Mouse (Mus musculus) G1E (cell line): ENCODE data around the gene Olfr993. TPM values are rescaled to one million over a fixed set of nuclear protein-coding genes. Genes with fewer than 3 reads are reported as not detected.

Source experiments
- ATAC-seq: 2 replicates; pipeline ENCODE4 v1.8.0; 2016; ENCODE audit warnings: mild to moderate bottlenecking; ENCODE audit not compliant: insufficient number of reproducible peaks, poor library complexity, low FRiP score, severe bottlenecking; ENCODE audit errors: extremely low read depth
- DNase-seq: peaks from one replicate; pipeline ENCODE4 v3.0.0; 2012; ENCODE audit warnings: low spot score
- H3K27me3 ChIP-seq: 2 replicates; pipeline ENCODE4 v1.6.1; 2012; ENCODE audit warnings: mild to moderate bottlenecking, low read length, inconsistent platforms; ENCODE audit not compliant: insufficient read depth
- H3K36me3 ChIP-seq: replicated peaks from 2 replicates; pipeline ENCODE3; 2012; ENCODE audit warnings: mild to moderate bottlenecking, inconsistent platforms
- H3K4me1 ChIP-seq: 2 replicates; pipeline ENCODE4 v1.6.1; 2012; ENCODE audit warnings: low read depth, low read length, inconsistent platforms, mixed read lengths; ENCODE audit not compliant: insufficient read depth
- H3K4me3 ChIP-seq: 2 replicates; pipeline ENCODE4 v1.5.1; 2012; ENCODE audit warnings: low read depth, mild to moderate bottlenecking, inconsistent platforms, low read length, moderate library complexity, mixed read lengths
- H3K9me3 ChIP-seq: replicated peaks from 2 replicates; pipeline ENCODE4 v1.6.1; 2012; ENCODE audit warnings: inconsistent platforms
- CTCF ChIP-seq: IDR thresholded peaks from 2 replicates; pipeline ENCODE4 v1.5.1; 2012; ENCODE audit warnings: low read depth, low read length, inconsistent platforms, mixed read lengths
- GATA1 ChIP-seq: IDR thresholded peaks from 2 replicates; pipeline ENCODE4 v1.6.1; 2012; ENCODE audit warnings: borderline replicate concordance, low read length, inconsistent platforms, mixed read lengths
- GATA2 ChIP-seq: IDR thresholded peaks from 2 replicates; pipeline ENCODE4 v1.6.1; 2012; ENCODE audit warnings: low read depth, low read length, inconsistent platforms, borderline replicate concordance
- POLR2AphosphoS5 ChIP-seq: IDR thresholded peaks from 2 replicates; pipeline ENCODE4 v1.6.1; 2012; ENCODE audit warnings: low read depth, low read length, inconsistent platforms; ENCODE audit not compliant: insufficient replicate concordance
- TAL1 ChIP-seq: conservative IDR thresholded peaks from 2 replicates; pipeline ENCODE4 v1.6.1; 2012; ENCODE audit warnings: low read depth, low read length, inconsistent platforms, mixed read lengths
- polyA plus RNA-seq: library from polyadenylated mRNA; stranded (reverse); fragments of >175 nt; gene quantifications from 2 replicates; pipeline ENCODE4 v1.2.3, GENCODE M21; 2012
- total RNA-seq, 2 experiments: library from RNA; stranded (forward) in 1 of 2; stranded (reverse) in 1 of 2; fragments of 200-1000 nt in 1 of 2; fragments of >200 nt in 1 of 2; fragmentation: Nextera tagmentation in 1 of 2; gene quantifications; 2 replicates each; pipeline ENCODE4 v1.2.3; 2014 to 2017

The Olfr993 gene
- total RNA-seq (2014; fragmentation: Nextera tagmentation) (not detected in 2 replicates), total RNA-seq (2017) (not detected in 2 replicates), polyA plus RNA-seq (not detected in 2 replicates)

DNA sequence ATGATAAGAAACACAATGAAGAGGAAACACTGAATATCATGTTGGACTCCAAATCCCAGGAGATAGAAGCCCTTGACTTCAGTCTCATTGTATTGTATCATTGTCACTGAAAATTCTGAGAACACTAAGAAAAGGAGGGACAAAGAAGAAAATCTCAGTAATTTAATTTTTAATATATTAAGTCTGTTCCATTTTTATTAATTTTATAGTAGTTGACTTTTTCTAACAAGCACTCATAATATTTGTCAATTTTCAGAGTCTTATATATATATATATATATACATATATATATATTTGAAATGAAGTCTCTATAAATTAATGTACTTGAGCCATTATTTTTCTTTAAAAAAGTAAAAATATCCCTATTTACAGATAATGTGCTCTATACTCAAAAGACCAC is at the start of gene Olfr993:
Gene Olfr993 (minus strand): TSS at position 101 of the 400 bp plus-strand sequence.
- Histone ChIP-seq H3K36me3 (no peaks in the 10 kb centered on the region), H3K4me3 (no peak within 1 kb of the TSS), H3K9me3 (no peaks in the 10 kb centered on the region), H3K27me3 (no peaks in the 10 kb centered on the region), H3K4me1 (no peaks in the 10 kb centered on the region)
- no peak for TF ChIP-seq TAL1
- no peak for TF ChIP-seq GATA1
- TF ChIP-seq GATA2, result no peak
- TF ChIP-seq POLR2AphosphoS5, result no peak
- TF ChIP-seq CTCF, result no peak
- no peak for ATAC-seq
- no peak for DNase-seq

DNA sequence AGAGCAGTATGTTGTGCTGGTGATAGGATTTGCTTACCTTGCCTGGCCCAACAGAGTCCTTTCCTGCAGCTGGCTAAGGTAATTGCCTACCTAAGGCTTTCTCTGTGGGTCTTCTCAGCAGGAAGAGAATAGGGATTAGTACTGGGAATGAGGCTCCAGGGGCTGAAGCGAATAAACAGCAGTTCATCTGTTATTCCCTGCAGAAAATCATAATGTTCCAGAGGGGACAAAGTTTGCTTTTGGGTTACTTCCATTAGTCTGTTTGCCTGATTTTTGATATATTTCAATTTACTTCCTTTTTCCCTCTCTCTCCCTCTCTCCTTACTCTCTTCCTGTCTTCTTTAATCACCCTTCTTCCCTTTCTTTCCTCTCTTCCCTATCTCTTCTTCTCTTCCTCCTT is 28.9 kb upstream of the Olfr993 start, which contains the start of gene Olfr995:
Gene Olfr995 (minus strand): TSS at position 101 of the 400 bp plus-strand sequence.
- DNase-seq (no peak), ATAC-seq (no peak)
- H3K9me3 ChIP-seq, result no peaks in the 10 kb centered on the region
- H3K36me3 ChIP-seq, result no peaks in the 10 kb centered on the region
- H3K4me3 ChIP-seq, result no peak within 1 kb of the TSS
- no peak for TF ChIP-seq GATA2
- TF ChIP-seq CTCF, result no peak
- no peak for TF ChIP-seq GATA1
- no peak for TF ChIP-seq TAL1
- TF ChIP-seq POLR2AphosphoS5, result no peak
- H3K4me1 ChIP-seq, result no peaks in the 10 kb centered on the region
- no peaks in the 10 kb centered on the region for H3K27me3 ChIP-seq

DNA sequence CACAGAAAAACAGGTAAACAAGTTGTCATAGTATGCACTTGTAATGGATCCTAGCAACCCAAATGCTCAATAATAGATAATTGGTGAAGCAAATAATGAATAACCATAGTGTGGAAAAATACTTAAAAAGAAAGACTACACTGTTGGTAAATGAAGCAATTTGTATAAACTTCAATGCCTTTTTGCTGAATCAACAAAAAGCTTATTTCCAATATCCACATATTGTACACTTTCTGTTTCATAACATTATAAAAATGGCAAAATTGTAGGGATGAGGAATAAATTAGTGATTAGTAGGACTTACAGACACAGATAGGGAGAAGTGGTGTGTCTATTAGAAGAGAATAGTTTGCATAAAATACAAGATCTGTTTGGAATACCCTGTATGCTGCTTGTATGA is 27.9 kb upstream of the Olfr993 start:
- no peaks in the 10 kb centered on the region for H3K27me3 ChIP-seq
- ATAC-seq (no peak), DNase-seq (no peak)
- H3K36me3 ChIP-seq, result no peaks in the 10 kb centered on the region
- TF ChIP-seq TAL1, result no peak
- no peaks in the 10 kb centered on the region for H3K4me1 ChIP-seq
- H3K4me3 ChIP-seq, result no peak overlapping the region
- no peaks in the 10 kb centered on the region for H3K9me3 ChIP-seq

DNA sequence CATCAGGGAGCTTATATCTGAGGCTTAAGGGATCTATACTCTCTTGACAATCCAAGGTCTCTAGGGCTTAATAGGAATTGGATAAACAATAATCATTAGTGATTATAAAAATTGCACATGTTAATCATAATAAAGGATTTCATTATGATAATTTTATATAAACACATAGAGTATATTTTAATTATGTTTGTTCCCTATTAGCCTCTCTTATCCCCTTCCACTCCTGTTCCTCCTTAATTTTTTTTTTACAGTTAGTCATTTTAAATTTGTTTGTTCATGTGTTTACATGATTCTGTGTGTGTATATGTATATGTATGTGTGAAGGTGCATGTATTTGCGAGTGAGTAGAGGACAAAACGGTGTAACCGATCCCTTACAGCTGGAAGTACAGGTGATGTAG is 21.7 kb upstream of the Olfr993 start, which contains the start of gene Olfr994:
Gene Olfr994 (minus strand): TSS at position 101 of the 400 bp plus-strand sequence.
- H3K36me3 ChIP-seq, result no peaks in the 10 kb centered on the region
- H3K9me3 ChIP-seq, result no peaks in the 10 kb centered on the region
- no peak for ATAC-seq
- TF ChIP-seq GATA1 (no peak), TAL1 (no peak), CTCF (no peak), POLR2AphosphoS5 (no peak), GATA2 (no peak)
- no peaks in the 10 kb centered on the region for H3K4me1 ChIP-seq
- H3K4me3 ChIP-seq, result no peak within 1 kb of the TSS
- H3K27me3 ChIP-seq, result no peaks in the 10 kb centered on the region
- no peak for DNase-seq

DNA sequence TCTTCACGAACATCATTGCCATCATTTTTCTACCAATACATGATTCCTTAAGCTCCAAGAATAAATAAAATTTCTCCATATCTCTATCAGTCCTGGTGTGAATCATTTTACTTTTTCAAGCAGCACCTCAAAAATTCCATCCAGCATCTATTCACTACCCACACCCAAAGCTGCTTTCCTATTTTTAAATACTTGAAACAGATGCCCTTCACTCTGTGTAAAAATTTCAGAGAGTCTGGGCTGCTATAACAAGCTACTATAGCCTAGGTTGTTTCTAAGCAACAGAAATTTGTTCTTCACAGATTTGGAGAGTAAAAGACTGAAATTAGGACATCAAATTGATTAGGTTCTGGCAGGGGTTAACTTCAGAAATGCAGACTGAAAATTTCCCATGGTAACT is 11.2 kb upstream of the Olfr993 start:
- H3K4me3 ChIP-seq, result no peak overlapping the region
- H3K36me3 ChIP-seq, result no peaks in the 10 kb centered on the region
- ATAC-seq (no peak), DNase-seq (no peak)
- TF ChIP-seq TAL1 (no peak), CTCF (no peak), GATA2 (no peak), POLR2AphosphoS5 (no peak), GATA1 (no peak)
- no peaks in the 10 kb centered on the region for H3K4me1 ChIP-seq
- H3K27me3 ChIP-seq, result no peaks in the 10 kb centered on the region
- H3K9me3 ChIP-seq, result no peaks in the 10 kb centered on the region

DNA sequence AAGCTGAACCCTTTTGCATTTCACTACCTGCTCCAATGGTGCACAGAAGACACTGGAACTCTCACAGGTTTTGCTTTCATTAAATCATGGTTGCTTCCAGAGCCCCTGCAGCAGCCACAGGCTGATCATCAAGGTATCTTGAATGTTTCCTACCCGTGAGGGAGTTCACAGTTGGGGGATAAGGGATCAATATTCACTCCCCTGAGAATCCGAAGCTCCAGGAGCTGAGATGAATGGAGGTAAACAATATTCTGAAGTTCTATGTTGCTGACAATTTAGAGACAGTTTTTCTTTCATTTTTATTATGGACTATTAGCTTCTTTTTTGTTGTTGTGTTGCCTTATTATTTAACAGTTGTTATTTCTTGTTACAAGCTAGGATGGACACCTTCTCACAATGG is 5.3 kb downstream of the Olfr993 start, which contains the start of gene Olfr992:
Gene Olfr992 (minus strand): TSS at position 101 of the 400 bp plus-strand sequence.
- Histone ChIP-seq H3K9me3 (no peaks in the 10 kb centered on the region), H3K4me3 (no peak within 1 kb of the TSS), H3K36me3 (no peaks in the 10 kb centered on the region), H3K27me3 (no peaks in the 10 kb centered on the region), H3K4me1 (no peaks in the 10 kb centered on the region)
- DNase-seq (no peak), ATAC-seq (no peak)
- TF ChIP-seq GATA2 (no peak), TAL1 (no peak), GATA1 (no peak), CTCF (no peak), POLR2AphosphoS5 (no peak)

Other genes with a start within 250 kb of the Olfr993 start
- gene Lrrc55, start 217.7 kb downstream of the Olfr993 start, total RNA-seq (2014; fragmentation: Nextera tagmentation), result not detected in 2 replicates
- 0.12 and 0.44 TPM in 2 replicates for gene Lrrc55, start 217.7 kb downstream of the Olfr993 start, total RNA-seq (2017)
- gene Lrrc55, start 217.7 kb downstream of the Olfr993 start, polyA plus RNA-seq, result not detected in 2 replicates
- not detected in 2 replicates for gene Olfr987, start 75.6 kb downstream of the Olfr993 start, total RNA-seq (2014; fragmentation: Nextera tagmentation)
- gene Olfr987, start 75.6 kb downstream of the Olfr993 start, total RNA-seq (2017), result 0.06 and 0.27 TPM in 2 replicates
- gene Olfr987, start 75.6 kb downstream of the Olfr993 start, polyA plus RNA-seq, result not detected in 2 replicates
- not detected in 2 replicates for gene Olfr988, start 51.6 kb downstream of the Olfr993 start, total RNA-seq (2014; fragmentation: Nextera tagmentation)
- 0.76 TPM in 1 of 2 replicates, not detected in the other for gene Olfr988, start 51.6 kb downstream of the Olfr993 start, total RNA-seq (2017)
- gene Olfr988, start 51.6 kb downstream of the Olfr993 start, polyA plus RNA-seq, result not detected in 2 replicates
- not detected in 2 replicates for gene Olfr992, start 5.4 kb downstream of the Olfr993 start, total RNA-seq (2014; fragmentation: Nextera tagmentation)
- not detected in 2 replicates for gene Olfr992, start 5.4 kb downstream of the Olfr993 start, total RNA-seq (2017)
- gene Olfr992, start 5.4 kb downstream of the Olfr993 start, polyA plus RNA-seq, result not detected in 2 replicates
- not detected in 2 replicates for gene Olfr994, start 21.6 kb upstream of the Olfr993 start, total RNA-seq (2014; fragmentation: Nextera tagmentation)
- gene Olfr994, start 21.6 kb upstream of the Olfr993 start, total RNA-seq (2017), result 0.11 and 0.17 TPM in 2 replicates
- not detected in 2 replicates for gene Olfr994, start 21.6 kb upstream of the Olfr993 start, polyA plus RNA-seq
- gene Olfr995, start 28.8 kb upstream of the Olfr993 start, total RNA-seq (2014; fragmentation: Nextera tagmentation), result not detected in 2 replicates
- 0.11 and 0.12 TPM in 2 replicates for gene Olfr995, start 28.8 kb upstream of the Olfr993 start, total RNA-seq (2017)
- gene Olfr995, start 28.8 kb upstream of the Olfr993 start, polyA plus RNA-seq, result not detected in 2 replicates
- gene 4833423E24Rik, start 104.1 kb upstream of the Olfr993 start, total RNA-seq (2014; fragmentation: Nextera tagmentation), result not detected in 2 replicates
- gene 4833423E24Rik, start 104.1 kb upstream of the Olfr993 start, total RNA-seq (2017), result 0.11 TPM in 1 of 2 replicates, not detected in the other
- not detected in 2 replicates for gene 4833423E24Rik, start 104.1 kb upstream of the Olfr993 start, polyA plus RNA-seq
- not detected in 2 replicates for gene Olfr996, start 164.3 kb upstream of the Olfr993 start, total RNA-seq (2014; fragmentation: Nextera tagmentation)
- gene Olfr996, start 164.3 kb upstream of the Olfr993 start, total RNA-seq (2017), result not detected in 2 replicates
- gene Olfr996, start 164.3 kb upstream of the Olfr993 start, polyA plus RNA-seq, result not detected in 2 replicates
- not detected in 2 replicates for gene Olfr998, start 174.1 kb upstream of the Olfr993 start, total RNA-seq (2014; fragmentation: Nextera tagmentation)
- gene Olfr998, start 174.1 kb upstream of the Olfr993 start, total RNA-seq (2017), result not detected in 2 replicates
- not detected in 2 replicates for gene Olfr998, start 174.1 kb upstream of the Olfr993 start, polyA plus RNA-seq
- not detected in 2 replicates for gene Olfr1000, start 197.0 kb upstream of the Olfr993 start, total RNA-seq (2014; fragmentation: Nextera tagmentation)
- 0.12 and 0.22 TPM in 2 replicates for gene Olfr1000, start 197.0 kb upstream of the Olfr993 start, total RNA-seq (2017)
- not detected in 2 replicates for gene Olfr1000, start 197.0 kb upstream of the Olfr993 start, polyA plus RNA-seq
- not detected in 2 replicates for gene Olfr1002, start 235.8 kb upstream of the Olfr993 start, total RNA-seq (2014; fragmentation: Nextera tagmentation)
- 0.12 TPM in 1 of 2 replicates, not detected in the other for gene Olfr1002, start 235.8 kb upstream of the Olfr993 start, total RNA-seq (2017)
- gene Olfr1002, start 235.8 kb upstream of the Olfr993 start, polyA plus RNA-seq, result not detected in 2 replicates
- not detected in 2 replicates for gene Olfr154, start 249.6 kb upstream of the Olfr993 start, total RNA-seq (2014; fragmentation: Nextera tagmentation)
- gene Olfr154, start 249.6 kb upstream of the Olfr993 start, total RNA-seq (2017), result 0.11 and 0.29 TPM in 2 replicates
- not detected in 2 replicates for gene Olfr154, start 249.6 kb upstream of the Olfr993 start, polyA plus RNA-seq